Mouse (Mus musculus) heart, postnatal 25 days (tissue): Measurements from ENCODE around the gene Pcyt2. TPM values are rescaled to one million over a fixed set of nuclear protein-coding genes. Genes with fewer than 3 reads are reported as not detected.
A peak's percentile ranks its signal among the peaks of the same experiment; 100 is the strongest.

Source experiments
- DNase-seq: peaks from one replicate; pipeline ENCODE4 v3.0.0; 2022; ENCODE audit warnings: low spot score
- intact Hi-C: fragments of 180-260 bp; cut with DNase I; formaldehyde crosslinking; loops from one replicate; pipeline ENCODE4 v1.15.1; 2025
- total RNA-seq, 2 experiments: library from RNA; stranded (reverse); gene quantifications; 2 replicates each; pipeline ENCODE4 v1.2.3; 2021

Pcyt2 gene
- total RNA-seq, 2 experiments from 2014 or later: 54.2 to 59.3 TPM

- no peak for DNase-seq
- intact Hi-C loops: no loop called here
Measured at GRCm38 (mm10) chr11:120634810-120635209, 17.1 kb upstream of the Pcyt2 start.

- intact Hi-C loops: no loop called here
- peak; percentile 87 for DNase-seq
Measured at GRCm38 (mm10) chr11:120633520-120634343, 16.0 kb upstream of the Pcyt2 start, which contains the start of gene Mafg. Mafg (minus strand) TSS chr11:120633600.

DNA sequence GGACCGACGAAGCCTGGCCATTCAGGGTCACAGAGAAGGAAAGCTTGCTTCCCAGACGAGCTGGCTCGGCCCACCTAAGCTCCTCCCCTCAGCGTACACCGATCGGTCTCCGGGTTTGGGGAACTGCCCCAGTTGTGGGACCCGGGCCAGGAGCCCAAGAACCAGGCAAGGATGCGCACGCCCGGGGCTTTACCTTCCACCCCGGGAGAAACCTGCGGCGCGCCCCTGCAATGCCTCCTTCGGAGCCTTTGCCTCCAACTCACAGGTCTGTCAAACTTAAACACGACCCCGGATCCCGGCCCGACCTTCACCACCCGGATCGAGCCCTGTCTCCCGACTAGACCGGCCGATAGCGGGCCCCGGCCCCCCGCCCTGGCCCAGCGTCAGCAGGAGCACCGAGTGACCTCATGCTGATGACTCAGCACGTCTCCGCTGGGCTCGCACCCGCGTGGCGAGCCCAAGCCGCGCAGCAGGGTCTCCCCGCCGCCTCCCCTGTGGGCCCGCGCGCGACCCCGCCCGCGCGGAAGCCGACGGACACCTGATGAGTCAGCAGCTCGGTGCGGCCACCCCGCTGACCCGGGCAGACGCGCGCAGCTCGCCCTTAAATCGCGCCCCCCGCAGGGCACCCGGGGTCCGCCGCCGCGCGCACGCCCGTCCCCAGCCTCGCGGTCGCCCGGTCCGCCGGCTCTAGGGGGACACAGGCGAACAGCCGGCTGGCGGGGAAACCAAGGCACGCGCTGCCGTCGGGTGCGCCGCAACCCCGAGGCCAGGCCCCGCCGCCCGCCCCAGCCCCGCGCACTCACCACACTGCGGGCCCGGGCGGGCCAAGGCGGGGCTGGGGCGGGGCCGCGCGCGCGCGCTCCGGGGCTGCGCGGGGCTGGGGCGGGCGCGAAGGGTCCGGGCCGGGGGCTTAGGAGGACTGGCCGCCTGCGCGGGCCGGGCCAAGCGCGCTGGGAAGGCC lies 15.1 kb upstream of the Pcyt2 start:
- DNase-seq: peak; percentile 66
- intact Hi-C loops: no loop called here

- no peak for DNase-seq
- intact Hi-C loops: no loop called here
Measured at GRCm38 (mm10) chr11:120631726-120632448, 14.2 kb upstream of the Pcyt2 start.

DNA sequence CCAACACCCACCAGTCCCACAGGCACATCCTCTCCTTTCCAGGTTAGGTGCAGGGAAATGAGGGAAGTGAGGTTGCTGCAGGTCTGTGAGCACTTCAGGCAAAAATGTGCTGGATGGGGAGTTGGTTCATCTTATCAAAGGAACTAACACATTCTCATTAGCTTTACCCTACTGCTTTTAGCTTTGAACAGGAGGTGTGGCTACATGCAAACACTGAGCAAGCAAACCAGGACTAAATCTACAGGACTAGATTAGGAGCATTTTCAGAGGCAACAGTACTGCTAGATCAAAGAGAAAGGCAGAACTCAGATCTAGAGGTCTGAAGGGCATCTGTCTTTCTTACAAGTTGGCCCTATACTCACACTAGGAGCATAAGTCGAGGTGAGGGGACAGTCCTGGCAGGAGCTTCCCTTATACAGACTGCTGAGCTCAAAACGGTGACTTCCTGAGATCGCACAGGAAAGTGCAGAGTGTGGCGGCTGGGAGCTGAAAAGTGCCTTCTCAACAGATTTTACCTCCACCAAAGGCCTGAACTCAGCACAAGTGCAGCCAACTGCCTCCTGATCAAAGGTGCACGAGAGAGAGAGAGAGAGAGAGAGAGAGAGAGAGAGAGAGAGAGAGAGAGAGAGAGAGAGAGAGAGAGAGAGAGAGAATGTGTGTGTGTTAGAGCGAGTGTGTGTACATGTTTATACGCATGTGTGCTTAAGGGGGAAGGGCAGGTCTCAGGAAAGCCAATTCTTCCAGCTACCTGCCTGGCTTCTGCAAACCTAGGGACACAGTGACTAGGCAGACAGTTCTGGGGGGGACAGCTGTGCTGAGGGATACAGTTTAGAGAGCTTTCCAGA lies 13.4 kb upstream of the Pcyt2 start:
- DNase-seq: no peak
- intact Hi-C loops: no loop called here

DNA sequence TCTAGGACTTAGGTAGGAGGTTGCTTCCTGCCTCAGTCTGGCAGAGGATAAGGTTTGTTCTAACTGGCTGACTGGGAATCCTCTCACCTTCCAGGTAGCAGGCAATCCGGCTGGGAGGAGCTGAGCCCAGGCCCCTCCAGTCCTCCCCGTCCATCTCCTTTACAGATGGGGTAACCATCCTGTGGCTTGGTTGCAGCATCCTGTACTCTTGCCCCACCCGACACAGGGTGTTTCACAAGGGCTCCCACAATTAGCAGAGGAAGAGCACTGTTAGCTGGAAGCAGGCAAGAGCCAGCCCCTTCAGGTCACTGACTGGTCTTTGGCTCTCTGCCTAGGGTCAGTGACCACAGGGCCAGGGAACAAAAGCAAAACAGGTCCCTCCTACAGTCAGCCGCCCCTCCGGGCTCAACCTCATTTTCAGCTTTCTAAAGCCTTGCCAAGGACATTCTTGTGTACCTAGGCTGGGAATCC lies 12.7 kb upstream of the Pcyt2 start:
- DNase-seq: no peak
- intact Hi-C loops: no loop called here

DNA sequence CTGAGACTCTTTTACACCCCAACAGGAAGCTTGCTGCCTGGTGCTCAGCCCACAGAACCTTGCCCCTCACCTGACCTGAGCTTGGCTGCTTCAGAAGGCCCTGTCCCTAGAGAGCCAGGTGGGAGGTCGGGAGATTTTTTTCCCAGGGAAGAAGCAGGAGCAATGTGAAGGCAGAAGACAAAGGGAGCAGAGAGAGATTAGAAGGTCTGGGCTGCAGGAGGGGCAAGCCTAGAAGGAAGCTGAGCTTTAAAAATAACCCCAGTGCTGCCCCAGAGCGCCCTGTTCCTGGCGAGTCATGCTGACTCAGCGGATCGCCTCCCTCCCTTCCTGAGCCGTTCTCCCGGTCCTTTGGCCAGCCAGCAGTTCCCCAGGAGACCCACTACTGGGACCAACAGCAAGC lies 12.2 kb upstream of the Pcyt2 start:
- DNase-seq: no peak
- intact Hi-C loops: loop anchor here (5.0 kb wide), 1 partner anchor 42 kb away; the partner anchor contains the start of gene Aspscr1

DNA sequence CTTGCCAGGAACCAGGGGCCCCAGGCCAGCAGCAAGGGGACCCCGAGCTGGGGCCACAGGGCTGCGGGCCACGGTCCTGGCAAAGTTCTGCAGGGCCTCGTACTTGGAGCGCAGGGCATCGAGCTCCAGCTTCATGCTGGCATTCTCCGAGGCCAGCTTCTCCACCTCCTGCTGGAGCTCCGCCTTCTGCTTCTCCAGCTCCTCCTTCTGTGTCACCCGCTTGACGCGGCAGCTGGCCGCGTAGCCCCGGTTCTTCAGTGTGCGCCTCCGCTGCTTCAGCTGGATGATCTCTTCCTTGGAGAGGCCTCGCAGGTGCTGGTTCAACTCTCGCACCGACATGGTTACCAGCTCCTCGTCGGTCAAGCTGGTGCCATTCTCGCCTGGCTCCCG lies 11.6 kb upstream of the Pcyt2 start:
- intact Hi-C loops: loop anchor here (5.0 kb wide), 1 partner anchor 43 kb away; the partner anchor contains the start of gene Aspscr1

DNA sequence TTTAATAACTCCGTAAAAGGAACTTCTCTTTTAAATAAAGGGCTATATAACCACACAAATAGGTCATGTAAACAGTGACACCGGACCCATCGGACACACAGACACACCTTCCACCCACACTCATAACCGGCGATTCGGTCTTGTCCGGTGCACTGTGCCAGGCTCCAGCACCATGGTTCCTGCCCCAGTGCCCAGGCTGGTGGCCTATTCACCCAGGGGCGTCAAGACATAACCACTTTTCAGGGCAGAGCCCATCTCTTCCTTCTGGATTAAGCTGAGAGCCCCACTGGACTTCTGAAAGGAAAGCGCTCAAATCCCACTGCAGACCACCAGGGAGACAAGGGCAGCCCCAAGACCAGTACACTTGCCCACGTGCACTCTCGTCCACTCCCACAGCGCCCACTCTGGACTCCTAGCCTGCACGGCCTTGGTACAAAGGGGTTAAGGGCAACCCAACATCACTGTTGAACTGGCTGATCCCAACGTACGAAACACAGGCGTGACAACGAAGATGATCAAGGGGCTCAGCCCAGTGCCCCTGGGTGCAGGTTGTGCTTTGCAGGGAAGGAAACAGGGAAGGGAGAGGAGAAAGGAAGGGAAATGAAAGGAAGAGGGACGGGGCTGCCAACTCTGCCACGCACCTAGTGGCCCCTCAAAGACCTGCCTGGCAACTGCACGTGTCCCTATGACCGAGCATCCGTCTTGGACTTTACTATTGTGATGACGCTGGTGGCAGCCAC lies 11.0 kb upstream of the Pcyt2 start:
- no peak for DNase-seq
- intact Hi-C loops: loop anchor here (5.0 kb wide), 1 partner anchor 44 kb away; the partner anchor contains the start of gene Aspscr1

More for the DNA sequence above, 11.6 kb upstream of the Pcyt2 start:
- no peak for DNase-seq

GRCm38 (mm10) chr11:120627468-120628300 lies 9.9 kb upstream of the Pcyt2 start:
- intact Hi-C loops: loop anchor here (5.0 kb wide), 1 partner anchor 45 kb away; the partner anchor contains the start of gene Aspscr1
- DNase-seq: no peak

GRCm38 (mm10) chr11:120626785-120627467 lies 9.2 kb upstream of the Pcyt2 start:
- intact Hi-C loops: loop anchor here (5.0 kb wide), 1 partner anchor 45 kb away; the partner anchor contains the start of gene Aspscr1
- no peak for DNase-seq

DNA sequence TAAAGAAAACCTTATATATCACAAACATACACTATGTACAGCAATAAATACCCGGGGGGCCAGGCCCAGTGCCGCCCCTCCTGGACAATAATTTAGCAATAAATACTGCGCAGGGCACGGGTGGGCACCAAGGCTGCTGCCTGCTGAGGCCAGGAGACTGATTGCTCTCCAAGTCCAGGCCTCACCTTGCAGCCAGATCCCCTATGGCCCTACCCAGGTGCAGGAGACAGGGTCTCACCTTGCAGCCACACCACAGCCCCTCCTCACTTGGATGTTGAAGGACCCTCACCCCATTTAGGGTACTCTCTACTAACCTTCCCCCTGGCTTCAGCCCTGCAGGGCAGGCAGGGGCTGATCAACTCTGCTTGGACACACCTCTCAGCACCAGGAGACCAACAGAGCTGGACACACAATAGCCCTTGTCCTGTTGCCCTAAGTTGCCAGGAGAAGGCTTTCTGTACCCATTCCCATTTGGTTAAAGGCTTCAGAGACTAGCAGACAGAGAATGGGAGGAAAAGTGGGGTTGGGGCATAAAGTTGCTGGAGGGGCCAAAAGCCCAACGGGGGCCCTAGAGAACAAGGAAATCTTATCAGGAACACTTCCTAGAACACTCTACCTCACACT lies 7.5 kb upstream of the Pcyt2 start, which contains the start of gene Sirt7:
Gene Sirt7, minus strand, starts transcription at position 89 of the 624 bp plus-strand sequence.
- no peak for DNase-seq
- intact Hi-C loops: loop anchor here (2.0 to 5.0 kb wide), 2 partner anchors 47 to 88 kb away; partner anchors contain the start of genes Aspscr1, Cenpx and Lrrc45

DNA sequence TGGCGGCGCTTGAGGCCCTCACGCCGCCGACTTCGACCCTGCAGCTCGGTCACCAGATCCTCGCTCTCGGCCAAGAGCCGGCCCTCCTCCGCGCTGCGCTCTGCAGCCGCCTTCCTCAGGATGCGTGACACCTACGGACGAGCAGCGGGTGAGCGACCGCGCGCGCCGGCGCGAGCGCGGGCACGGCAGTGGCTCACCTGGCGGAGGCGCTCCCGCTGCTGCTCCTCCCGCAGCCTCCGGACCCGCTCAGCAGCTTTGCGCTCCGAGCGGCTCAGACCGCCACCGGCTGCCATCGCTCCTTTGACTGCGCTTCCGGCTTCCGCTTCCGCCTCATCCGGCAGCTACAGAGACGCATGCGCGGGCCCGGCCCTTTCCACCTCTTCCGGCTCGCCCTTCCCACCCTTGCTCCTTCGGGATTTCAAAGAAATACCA lies 7.0 kb upstream of the Pcyt2 start:
- intact Hi-C loops: loop anchor here (2.0 to 5.0 kb wide), 2 partner anchors 48 to 88 kb away; partner anchors contain the start of genes Aspscr1, Cenpx and Lrrc45
- DNase-seq: peak; percentile 74

GRCm38 (mm10) chr11:120623961-120624679 lies 6.4 kb upstream of the Pcyt2 start:
- DNase-seq: no peak
- intact Hi-C loops: loop anchor here (2.0 kb wide), 1 partner anchor 89 kb away; the partner anchor contains the start of genes Cenpx and Lrrc45

DNA sequence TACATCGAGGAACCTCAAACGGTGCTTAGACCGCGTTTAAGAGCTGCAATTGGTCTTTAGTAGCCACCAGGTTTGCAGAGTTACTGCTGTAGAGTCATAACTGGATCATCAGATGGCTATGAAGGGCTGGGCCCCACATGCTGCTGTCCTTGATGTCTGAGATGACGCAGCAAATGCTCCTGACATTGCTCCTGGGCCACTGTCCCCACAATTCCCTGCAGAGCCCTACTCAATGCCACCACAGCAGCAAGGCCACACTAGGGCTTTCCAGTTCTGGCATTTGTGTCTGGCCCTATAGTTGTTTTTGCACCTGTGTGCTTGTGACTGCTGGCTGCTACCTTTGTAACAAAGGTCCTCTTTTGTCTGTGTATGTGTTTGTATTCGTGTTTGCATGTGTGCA lies 5.1 kb upstream of the Pcyt2 start:
- intact Hi-C loops: no loop called here
- DNase-seq: no peak
